Mouse (Mus musculus) CH12.LX (cell line): ENCODE measurements at regions not wholly inside any gene's neighbourhood (a gene's known extent, or its start where the extent isn't known, plus 50 kb on each side); places are given as distances from the start of the nearest gene placed in this dataset.

Source experiments
- DNase-seq: peaks from one replicate; pipeline ENCODE4 v3.0.0-alpha.2; 2013; ENCODE audit errors: extremely low read depth
- H3K27ac ChIP-seq: 2 replicates; pipeline ENCODE4 v1.5.1; 2012; ENCODE audit warnings: low read depth, mild to moderate bottlenecking, control low read depth, moderate library complexity; ENCODE audit not compliant: insufficient read depth
- H3K27me3 ChIP-seq: replicated peaks from 2 replicates; pipeline ENCODE3; 2012; ENCODE audit warnings: inconsistent platforms
- H3K36me3 ChIP-seq, 2 experiments: replicated peaks in 1 of 2; 2 replicates each; pipeline versions ENCODE3 to v1.6.1; 2012; ENCODE audit warnings: inconsistent platforms in 1 of 2, low read length in 1 of 2, mild to moderate bottlenecking in 1 of 2, mixed read lengths in 1 of 2, moderate library complexity in 1 of 2; ENCODE audit not compliant: control insufficient read depth in 1 of 2, insufficient read depth in 1 of 2
- H3K4me1 ChIP-seq, 2 experiments: 2 replicates each; pipeline ENCODE4 v1.6.1; 2012; ENCODE audit warnings: inconsistent platforms in 1 of 2, moderate library complexity in 1 of 2; ENCODE audit not compliant: insufficient read depth in 2 of 2, control insufficient read depth in 1 of 2
- H3K4me2 ChIP-seq: 2 replicates; pipeline ENCODE4 v1.6.1; 2012; ENCODE audit warnings: low read depth, mild to moderate bottlenecking, control low read depth; ENCODE audit not compliant: poor library complexity, insufficient read depth, severe bottlenecking
- H3K4me3 ChIP-seq, 3 experiments: fragments of 150-350 bp in 1 of 3; sonication (generic) in 1 of 3; replicated peaks in 1 of 3; 2 replicates each; pipeline versions ENCODE3 to v1.5.1; 2011 to 2012; ENCODE audit warnings: low read depth in 2 of 3, low read length in 2 of 3, mild to moderate bottlenecking in 2 of 3, moderate library complexity in 2 of 3, control low read depth in 1 of 3, improper control_type of control experiment in 1 of 3, inconsistent platforms in 1 of 3, mixed read lengths in 1 of 3; ENCODE audit not compliant: poor library complexity in 1 of 3
- H3K79me2 ChIP-seq: replicated peaks from 2 replicates; pipeline ENCODE4 v1.6.1; 2012; ENCODE audit warnings: mild to moderate bottlenecking, moderate library complexity; ENCODE audit not compliant: control insufficient read depth, poor library complexity, insufficient read depth, severe bottlenecking; ENCODE audit errors: extremely low read depth
- H3K9ac ChIP-seq: 2 replicates; pipeline ENCODE4 v1.6.1; 2012; ENCODE audit warnings: low read depth, mild to moderate bottlenecking, control low read depth, moderate library complexity; ENCODE audit not compliant: insufficient read depth
- H3K9me3 ChIP-seq: replicated peaks from 2 replicates; pipeline ENCODE3; 2012; ENCODE audit warnings: low read length, inconsistent platforms, mixed read lengths
- BHLHE40 ChIP-seq: IDR thresholded peaks from 2 replicates; pipeline ENCODE4 v1.6.1; 2011; ENCODE audit warnings: mild to moderate bottlenecking, low read depth, low read length, improper control_type of control experiment
- E2F4 ChIP-seq: IDR thresholded peaks from 2 replicates; pipeline ENCODE4 v1.6.1; 2011; ENCODE audit warnings: low read depth, low read length, improper control_type of control experiment; ENCODE audit not compliant: insufficient replicate concordance
- EP300 ChIP-seq: IDR thresholded peaks from 2 replicates; pipeline ENCODE4 v1.6.1; 2011; ENCODE audit warnings: low read length, improper control_type of control experiment
- GABPA ChIP-seq: IDR thresholded peaks from 2 replicates; pipeline ENCODE4 v1.6.1; 2012; ENCODE audit warnings: low read depth, low read length, improper control_type of control experiment, inconsistent platforms; ENCODE audit not compliant: insufficient replicate concordance
- IRF4 ChIP-seq: IDR thresholded peaks from 2 replicates; pipeline ENCODE4 v1.6.1; 2014; ENCODE audit warnings: low read depth, mild to moderate bottlenecking, inconsistent platforms, low read length, improper control_type of control experiment
- JUN ChIP-seq: IDR thresholded peaks from 2 replicates; pipeline ENCODE4 v1.6.1; 2011; ENCODE audit warnings: low read depth, mild to moderate bottlenecking, low read length, improper control_type of control experiment, moderate library complexity; ENCODE audit not compliant: insufficient read depth
- MAFK ChIP-seq: IDR thresholded peaks from 2 replicates; pipeline ENCODE4 v1.6.1; 2011; ENCODE audit warnings: low read length, improper control_type of control experiment; ENCODE audit not compliant: insufficient replicate concordance
- MAX ChIP-seq: IDR thresholded peaks from 2 replicates; pipeline ENCODE4 v1.6.1; 2011; ENCODE audit warnings: low read length, improper control_type of control experiment
- MAZ ChIP-seq: IDR thresholded peaks from 2 replicates; pipeline ENCODE4 v1.6.1; 2012; ENCODE audit warnings: low read depth, mild to moderate bottlenecking, inconsistent platforms, low read length, improper control_type of control experiment, moderate library complexity
- MEF2A ChIP-seq: IDR thresholded peaks from 2 replicates; pipeline ENCODE4 v1.6.1; 2014; ENCODE audit warnings: low read depth, mild to moderate bottlenecking, inconsistent platforms, low read length, improper control_type of control experiment, borderline replicate concordance
- MXI1 ChIP-seq: IDR thresholded peaks from 2 replicates; pipeline ENCODE4 v1.6.1; 2011; ENCODE audit warnings: mild to moderate bottlenecking, low read depth, low read length, improper control_type of control experiment
- NRF1 ChIP-seq: IDR thresholded peaks from 2 replicates; pipeline ENCODE4 v1.6.1; 2014; ENCODE audit warnings: low read depth, mild to moderate bottlenecking, inconsistent platforms, low read length, improper control_type of control experiment, moderate library complexity
- PAX5 ChIP-seq: IDR thresholded peaks from 2 replicates; pipeline ENCODE4 v1.6.1; 2012; ENCODE audit warnings: low read length, inconsistent platforms, mixed read lengths
- POLR2A ChIP-seq: IDR thresholded peaks from 2 replicates; pipeline ENCODE4 v1.6.1; 2011; ENCODE audit warnings: low read depth, mild to moderate bottlenecking, improper control_type of control experiment, low read length
- POLR2AphosphoS2 ChIP-seq: IDR thresholded peaks from 2 replicates; pipeline ENCODE4 v1.6.1; 2011; ENCODE audit warnings: low read depth, low read length, improper control_type of control experiment
- RAD21 ChIP-seq: IDR thresholded peaks from 2 replicates; pipeline ENCODE4 v1.6.1; 2011; ENCODE audit warnings: low read depth, mild to moderate bottlenecking, low read length, improper control_type of control experiment, moderate library complexity
- TCF12 ChIP-seq: IDR thresholded peaks from 2 replicates; pipeline ENCODE4 v1.6.1; 2014; ENCODE audit warnings: low read depth, mild to moderate bottlenecking, inconsistent platforms, low read length, improper control_type of control experiment
- UBTF ChIP-seq: IDR thresholded peaks from 2 replicates; pipeline ENCODE4 v1.6.1; 2012; ENCODE audit warnings: low read depth, mild to moderate bottlenecking, inconsistent platforms, low read length, improper control_type of control experiment, moderate library complexity
- USF2 ChIP-seq: conservative IDR thresholded peaks from 2 replicates; pipeline ENCODE4 v1.6.1; 2011; ENCODE audit warnings: low read depth, low read length, improper control_type of control experiment
- ZC3H11A ChIP-seq: IDR thresholded peaks from 2 replicates; pipeline ENCODE4 v1.6.1; 2012; ENCODE audit warnings: low read depth, mild to moderate bottlenecking, inconsistent platforms, low read length, improper control_type of control experiment
- dilution Hi-C: fragments of 300-500 bp; cut with MboI; formaldehyde crosslinking; loops from 2 replicates; pipeline ENCODE4 v1.14.3; 2020; ENCODE audit warnings: low sequenced_read_pairs; ENCODE audit not compliant: extremely low pct_unique_long_range_greater_than_20kb, extremely low pct_ligation_motif_present
- in situ Hi-C: fragments of 300-500 bp; cut with MboI; formaldehyde crosslinking; loops from 3 replicates; pipeline ENCODE4 v1.14.3; 2019; ENCODE audit warnings: low sequenced_read_pairs, low pct_ligation_motif_present, low pct_unique_long_range_greater_than_20kb, mixed read lengths

DNA sequence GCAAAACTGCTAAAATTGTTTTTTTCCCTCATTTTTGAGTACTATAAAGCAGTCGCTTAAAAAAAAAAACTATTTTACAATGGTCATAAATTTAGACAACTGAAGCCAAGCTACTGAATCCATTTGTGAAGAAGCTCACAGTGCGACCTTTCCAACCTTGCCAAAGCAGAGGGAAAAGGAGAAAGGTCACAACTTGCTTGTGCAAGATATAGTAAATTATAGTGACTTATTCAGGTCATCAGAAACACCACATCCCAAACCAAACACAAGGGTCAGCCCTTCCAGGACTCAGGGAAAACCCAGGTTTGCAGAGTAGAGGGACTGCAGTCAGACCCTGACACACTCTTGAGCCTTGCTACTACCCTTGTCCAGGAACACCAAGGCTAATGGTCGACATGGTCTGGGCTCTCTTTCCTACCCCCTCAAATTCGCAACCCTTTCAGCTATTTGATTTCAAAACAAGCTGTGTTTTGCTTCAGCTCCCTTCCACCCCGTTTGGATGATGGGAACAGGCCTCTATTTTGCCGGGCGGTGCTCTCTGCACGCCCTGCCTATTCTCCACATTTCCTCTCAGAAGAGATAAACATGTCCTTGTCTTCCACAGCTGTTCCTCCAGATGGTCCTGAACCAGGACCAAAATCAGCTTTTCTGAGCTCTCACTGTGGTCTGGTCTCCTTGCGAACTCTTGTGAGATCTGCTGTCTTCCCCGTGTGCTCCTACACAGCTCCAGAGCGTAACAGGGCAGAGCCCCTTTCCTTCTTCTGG lies 93.5 kb upstream of the Kcnk2 start:
- Histone ChIP-seq H3K36me3 (no peaks in the 10 kb centered on the region), H3K9ac (no peak overlapping the region), H3K79me2 (no peaks in the 10 kb centered on the region), H3K9me3 (no peaks in the 10 kb centered on the region), H3K27me3 (no peaks in the 10 kb centered on the region), H3K4me1 (peaks cover 0 to 31% of the 10 kb centered on the region in 2 experiments; a peak in 2 of 4 replicates), H3K4me3 (no peak overlapping the region), H3K27ac (no peak overlapping the region), H3K4me2 (no peak overlapping the region)
- TF ChIP-seq E2F4 (no peak), PAX5 (no peak), MAZ (no peak), UBTF (no peak), IRF4 (no peak), BHLHE40 (no peak), TCF12 (no peak)
- no peak for DNase-seq
- in situ Hi-C loops (no loop called here), dilution Hi-C loops (no loop called here)

DNA sequence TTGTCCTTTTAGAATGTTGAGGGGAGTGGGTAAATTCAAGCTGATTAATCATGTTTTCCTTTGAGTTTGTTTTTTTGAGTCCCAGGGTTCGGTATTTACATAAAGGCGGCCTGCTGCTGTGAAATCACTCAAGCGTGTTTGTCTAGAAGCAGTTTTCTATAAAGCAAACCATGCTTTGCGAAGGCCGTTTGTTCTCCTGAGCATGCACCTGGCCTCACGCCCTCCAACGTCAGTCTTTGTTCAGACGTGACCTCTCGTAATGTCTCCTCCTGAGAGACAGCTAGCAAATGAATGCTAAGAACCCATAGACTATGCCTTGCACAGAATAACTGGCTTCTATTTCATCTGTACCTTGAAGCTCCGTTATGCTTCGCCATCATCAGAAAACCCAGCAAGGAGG lies 92.8 kb upstream of the Kcnk2 start:
- in situ Hi-C loops: no loop called here
- H3K36me3 ChIP-seq: no peaks in the 10 kb centered on the region
- dilution Hi-C loops: no loop called here
- H3K79me2 ChIP-seq: no peaks in the 10 kb centered on the region
- H3K27me3 ChIP-seq: no peaks in the 10 kb centered on the region
- DNase-seq: peak; percentile 53
- H3K4me1 ChIP-seq: peaks cover 0 to 26% of the 10 kb centered on the region in 2 experiments; a peak in 2 of 4 replicates
- no peaks in the 10 kb centered on the region for H3K9me3 ChIP-seq
- no peak overlapping the region for H3K4me3 ChIP-seq
- TF ChIP-seq MAX (peak; percentile 24; the same call in 1 of the 2 replicates), USF2 (no peak), EP300 (peak; percentile 15; the same call in 1 of the 2 replicates), NRF1 (0 out of 2 replicates have a peak, but pooled peaks have one; percentile 15), MAFK (no peak), TCF12 (no peak)
- no peak overlapping the region for H3K4me2 ChIP-seq
- H3K9ac ChIP-seq: no peak overlapping the region
- H3K27ac ChIP-seq: no peak overlapping the region

DNA sequence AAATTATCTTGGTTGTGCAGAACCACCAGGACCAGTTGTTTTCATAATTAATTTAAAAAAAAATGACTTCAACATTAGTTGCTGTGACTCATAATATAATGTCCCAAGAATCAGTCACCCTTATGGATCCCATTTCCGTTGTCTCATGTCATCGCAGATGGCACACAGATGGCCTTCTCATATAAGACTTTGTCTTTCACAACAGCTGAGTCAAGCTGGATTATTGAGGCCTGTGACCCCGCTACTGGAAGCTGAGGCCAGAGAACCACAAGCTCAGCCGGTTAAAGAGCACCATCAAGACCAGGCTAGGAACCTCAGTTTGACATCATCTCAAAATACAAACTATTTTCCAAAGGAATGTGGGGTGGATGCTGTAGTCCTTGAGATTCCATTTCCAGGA lies 83.3 kb upstream of the Kcnk2 start:
- H3K9me3 ChIP-seq: no peaks in the 10 kb centered on the region
- dilution Hi-C loops: no loop called here
- DNase-seq: no peak

More for the DNA sequence above, 83.3 kb upstream of the Kcnk2 start:
- TF ChIP-seq RAD21 (no peak), POLR2A (no peak), POLR2AphosphoS2 (no peak), MXI1 (no peak), PAX5 (no peak), GABPA (no peak), UBTF (no peak), MEF2A (no peak), JUN (no peak), NRF1 (no peak), MAX (no peak), ZC3H11A (no peak)
- Histone ChIP-seq H3K27me3 (no peaks in the 10 kb centered on the region), H3K4me1 (no peaks in the 10 kb centered on the region), H3K4me3 (no peak overlapping the region), H3K4me2 (no peak overlapping the region), H3K27ac (no peak overlapping the region), H3K9ac (no peak overlapping the region), H3K36me3 (no peaks in the 10 kb centered on the region), H3K79me2 (no peaks in the 10 kb centered on the region)
- in situ Hi-C loops: no loop called here
